11 mouse cellular contexts compared by ENCODE assay signal in genomic region chr5:74365984-74366709, GRCm38 (mm10).
A peak's percentile ranks its signal among the peaks of the same experiment; 100 is the strongest.
DNase-seq lines count a peak whose midpoint lies in the region; ATAC-seq and TF ChIP-seq lines count a peak whose summit lies in the region.
"Had no signal": no experiment of that assay in that cellular context is flagged by ENCODE, and none has a peak within 500 bp of the region (broad histone marks: within the 10 kb centered on the region; RNA-seq: fewer than 3 reads in every experiment).

No protein-coding gene starts in this region.

- no peak overlapping the region for H3K4me2 ChIP-seq in intestine, embryonic 15.5 days (replicated peaks)
- H3K4me2 ChIP-seq in intestine, postnatal 0 days (replicated peaks; ENCODE audit: low read depth), result no peak overlapping the region
- H3K4me2 ChIP-seq in liver, embryonic 11.5 days, result no peak overlapping the region

- peaks cover 8% of the 10 kb centered on the region for H3K4me1 ChIP-seq in intestine, embryonic 15.5 days (replicated peaks)
- H3K4me1 ChIP-seq in intestine, postnatal 0 days (replicated peaks; ENCODE audit: control insufficient read depth, insufficient read depth, low read length), result peaks cover 5% of the 10 kb centered on the region; the same call in 1 of the 2 replicates
- H3K4me1 ChIP-seq in liver, embryonic 11.5 days (replicated peaks; ENCODE audit: control insufficient read depth, insufficient read depth, low read length), result peaks cover 9% of the 10 kb centered on the region
- H3K4me1 ChIP-seq in heart, adult 2 months (ENCODE audit: control insufficient read depth, insufficient read depth, low read length), result no peaks in the 10 kb centered on the region

- H3K9ac ChIP-seq in intestine, embryonic 15.5 days, result no peak overlapping the region
- no peak overlapping the region for H3K9ac ChIP-seq in intestine, postnatal 0 days (ENCODE audit: low read depth, low read length)
- H3K9ac ChIP-seq in liver, embryonic 11.5 days (ENCODE audit: low read depth, low read length), result no peak overlapping the region
- no peak overlapping the region for H3K9ac ChIP-seq in heart, adult 2 months (ENCODE audit: low read depth, low read length)

- H3K9me3 ChIP-seq in intestine, embryonic 15.5 days, result no peaks in the 10 kb centered on the region
- H3K9me3 ChIP-seq in intestine, postnatal 0 days (ENCODE audit: control insufficient read depth), result no peaks in the 10 kb centered on the region
- no peaks in the 10 kb centered on the region for H3K9me3 ChIP-seq in liver, embryonic 11.5 days (ENCODE audit: control insufficient read depth, low read length)

- TF ChIP-seq EP300 in heart, adult 2 months (IDR thresholded peaks at IDR 0.05; ENCODE audit: insufficient read depth, low read depth, low read length), result no peak

- no peak overlapping the region for H3K27ac ChIP-seq in intestine, embryonic 15.5 days
- no peak overlapping the region for H3K27ac ChIP-seq in intestine, postnatal 0 days (ENCODE audit: low read depth, low read length)
- H3K27ac ChIP-seq in liver, embryonic 11.5 days (ENCODE audit: low read depth, low read length), result no peak overlapping the region
- no peak overlapping the region for H3K27ac ChIP-seq in heart, adult 2 months

- H3K27me3 ChIP-seq in intestine, embryonic 15.5 days (replicated peaks), result no peaks in the 10 kb centered on the region
- H3K27me3 ChIP-seq in intestine, postnatal 0 days (replicated peaks; ENCODE audit: control insufficient read depth, insufficient read depth, low read length), result no peaks in the 10 kb centered on the region
- no peaks in the 10 kb centered on the region for H3K27me3 ChIP-seq in liver, embryonic 11.5 days (replicated peaks; ENCODE audit: control insufficient read depth, insufficient read depth, low read length)
- H3K27me3 ChIP-seq in heart, adult 2 months (ENCODE audit: control insufficient read depth, insufficient read depth, low read length), result no peaks in the 10 kb centered on the region

- 48% methylated on average over 4 of the region's 4 CpGs for WGBS in intestine, embryonic 15.5 days
- 44% methylated on average over 4 of the region's 4 CpGs for WGBS in intestine, postnatal 0 days
- WGBS in liver, embryonic 11.5 days, result 48% methylated on average over 4 of the region's 4 CpGs
- whole genome bisulfite sequencing in heart, adult 2 months, result 61% methylated on average over 4 of the region's 4 CpGs

- TF ChIP-seq CTCF in intestine, postnatal 0 days (IDR thresholded peaks at IDR 0.05; ENCODE audit: low read depth), result no peak
- no peak for TF ChIP-seq CTCF in heart, adult 2 months (IDR thresholded peaks at IDR 0.05)

- intact Hi-C loops in heart, adult 2 months (cut with DNase I), result no loop called here

- DNase-seq in 416B (ENCODE audit: low read depth) (peak; percentile 73), NIH3T3 (ENCODE audit: low read depth) (peak; percentile 40)
- no peak for DNase-seq in liver, embryonic 11.5 days (ENCODE audit: low spot score)
- no peak for DNase-seq in left cerebral cortex, adult 11 months (ENCODE audit: low spot score)
- no peak for DNase-seq in heart, adult 2 months
- DNase-seq in right cerebral cortex, postnatal 36 days (ENCODE audit: low spot score in 2 of 2), result no peak
- DNase-seq: heart, postnatal 36 days; lung, postnatal 36 days had no signal

- H3K36me3 ChIP-seq in intestine, embryonic 15.5 days, result no peaks in the 10 kb centered on the region
- H3K36me3 ChIP-seq in intestine, postnatal 0 days (ENCODE audit: control insufficient read depth, insufficient read depth), result no peaks in the 10 kb centered on the region
- no peaks in the 10 kb centered on the region for H3K36me3 ChIP-seq in liver, embryonic 11.5 days (ENCODE audit: control insufficient read depth, insufficient read depth, low read length)
- H3K36me3 ChIP-seq in heart, adult 2 months (ENCODE audit: control insufficient read depth, insufficient read depth, low read length), result no peaks in the 10 kb centered on the region

- no peak for TF ChIP-seq POLR2A in heart, adult 2 months (IDR thresholded peaks at IDR 0.05; ENCODE audit: insufficient read depth, low read depth, low read length)

- peak; percentile 34; the same call in 1 of the 2 replicates for ATAC-seq in intestine, embryonic 15.5 days
- no peak for ATAC-seq in intestine, postnatal 0 days
- ATAC-seq in liver, embryonic 11.5 days (replicated peaks; ENCODE audit: low FRiP score), result peak; percentile 72
- ATAC-seq: activated CD4-positive, CD25-positive, alpha-beta regulatory T cell, adult 4 months had no signal

- no peak overlapping the region for H3K4me3 ChIP-seq in intestine, embryonic 15.5 days (replicated peaks)
- H3K4me3 ChIP-seq in intestine, postnatal 0 days (ENCODE audit: low read depth, low read length), result no peak overlapping the region
- no peak overlapping the region for H3K4me3 ChIP-seq in liver, embryonic 11.5 days (ENCODE audit: low read depth, low read length)
- H3K4me3 ChIP-seq in heart, adult 2 months, result no peak overlapping the region

- no peaks in the 10 kb centered on the region for H3K79me2 ChIP-seq in heart, adult 2 months (replicated peaks; ENCODE audit: control insufficient read depth, insufficient read depth, low read length)

Comparison
In these comparisons a context has a peak if more than half of its experiments do, and no peak if none do; other contexts are left out.
1. DNase-seq: peak in 416B (single experiment) and NIH3T3 (single experiment); none in liver, embryonic 11.5 days (single experiment), left cerebral cortex, adult 11 months (single experiment), heart, adult 2 months (0 of 2) and right cerebral cortex, postnatal 36 days (0 of 2).